ENCODE assay signal across 9 mouse cellular contexts in genomic region chr14:34401135-34401534, GRCm38 (mm10). TPM values are rescaled to one million over a fixed set of nuclear protein-coding genes. Genes with fewer than 3 reads are reported as not detected.
DNase-seq lines count a peak whose midpoint lies in the region; ATAC-seq and TF ChIP-seq lines count a peak whose summit lies in the region.
"Had no signal": no experiment of that assay in that cellular context is flagged by ENCODE, and none has a peak within 500 bp of the region (broad histone marks: within the 10 kb centered on the region; RNA-seq: fewer than 3 reads in every experiment).

No protein-coding gene starts in this region.

- no peak overlapping the region for H3K4me3 ChIP-seq in limb, embryonic 14.5 days (replicated peaks; ENCODE audit: low read length)

- peaks cover 36% of the 10 kb centered on the region for H3K36me3 ChIP-seq in limb, embryonic 14.5 days (ENCODE audit: control insufficient read depth, insufficient read depth, low read length)

- peak; percentile 83 for TF ChIP-seq CTCF in brain, embryonic 14.5 days (IDR thresholded peaks at IDR 0.05; ENCODE audit: borderline replicate concordance, extremely low read depth, insufficient read depth, insufficient read length)

- H3K27ac ChIP-seq in limb, embryonic 14.5 days (replicated peaks; ENCODE audit: low read depth, low read length) = no peak overlapping the region

- no peaks in the 10 kb centered on the region for H3K4me1 ChIP-seq in limb, embryonic 14.5 days (ENCODE audit: control insufficient read depth, insufficient read depth, low read length)

- H3K9ac ChIP-seq in limb, embryonic 14.5 days (ENCODE audit: low read depth, low read length, severe bottlenecking) = no peak overlapping the region

- WGBS in limb, embryonic 14.5 days = 58% methylated on average over 6 of the region's 6 CpGs

- H3K9me3 ChIP-seq in limb, embryonic 14.5 days (ENCODE audit: control insufficient read depth, low read length) = no peaks in the 10 kb centered on the region

- no peak for ATAC-seq in limb, embryonic 14.5 days (ENCODE audit: low FRiP score, low read depth)

- H3K4me2 ChIP-seq in limb, embryonic 14.5 days (replicated peaks; ENCODE audit: low read depth, low read length, severe bottlenecking) = no peak overlapping the region

- DNase-seq in urinary bladder, adult 18-20 months (ENCODE audit: low spot score in 2 of 2) = peak; percentile 67 to 78
- no peak for DNase-seq in urinary bladder, postnatal 10 days (ENCODE audit: low spot score)
- peak; percentile 62 for DNase-seq in brain, embryonic 14.5 days (ENCODE audit: low read depth)
- DNase-seq in fibroblast of lung, adult 2 months (ENCODE audit: low read depth) = peak; percentile 23
- DNase-seq in kidney, adult 8-10 months = peak; percentile 69 to 88
- DNase-seq in limb, embryonic 14.5 days (ENCODE audit: low spot score) = peak; percentile 28
- peak; percentile 65 for DNase-seq in ovary, postnatal 36 days (ENCODE audit: low spot score)
- peak; percentile 30 to 81 for DNase-seq in thymus, postnatal 10 days (ENCODE audit: low spot score in 2 of 2)

- H3K27me3 ChIP-seq in limb, embryonic 14.5 days (ENCODE audit: control insufficient read depth, insufficient read depth, low read length) = no peaks in the 10 kb centered on the region

- no peak for TF ChIP-seq POLR2A in brain, embryonic 14.5 days (IDR thresholded peaks at IDR 0.05; ENCODE audit: borderline replicate concordance, extremely low read depth, insufficient read depth, insufficient read length, poor library complexity, severe bottlenecking)
- no peak for TF ChIP-seq POLR2A in limb, embryonic 14.5 days (IDR thresholded peaks at IDR 0.05; ENCODE audit: borderline replicate concordance, extremely low read depth, insufficient read depth, insufficient read length)

RNA-seq across cellular contexts. Expression of gene Mmrn2, which starts 25.9 kb away (rescaled TPM):
- polyA plus RNA-seq in brain, embryonic 14.5 days (2012; rRNA removed) = 2.5 and 4.5 TPM in 2 replicates
- polyA plus RNA-seq in limb, embryonic 14.5 days (2012; rRNA removed) = 4.5 and 4.7 TPM in 2 replicates
- 6.9 and 7.7 TPM in 2 replicates for polyA plus RNA-seq in limb, embryonic 14.5 days (2014; fragmentation: Nextera tagmentation; extraction: Ambion mirVana)

RNA-seq across cellular contexts. Expression of gene Sncg, which starts 26.5 kb away (rescaled TPM):
- polyA plus RNA-seq in brain, embryonic 14.5 days (2012; rRNA removed) = 36.7 and 103 TPM in 2 replicates
- 2.1 and 3.8 TPM in 2 replicates for polyA plus RNA-seq in limb, embryonic 14.5 days (2012; rRNA removed)
- 3.0 and 3.6 TPM in 2 replicates for polyA plus RNA-seq in limb, embryonic 14.5 days (2014; fragmentation: Nextera tagmentation; extraction: Ambion mirVana)

RNA-seq across cellular contexts. Expression of gene Fam25c, which starts 45.9 kb away (rescaled TPM):
- 0.85 TPM in 1 of 2 replicates, not detected in the other for polyA plus RNA-seq in brain, embryonic 14.5 days (2012; rRNA removed)
- 7.1 and 23.5 TPM in 2 replicates for polyA plus RNA-seq in limb, embryonic 14.5 days (2012; rRNA removed)
- polyA plus RNA-seq in limb, embryonic 14.5 days (2014; fragmentation: Nextera tagmentation; extraction: Ambion mirVana) = 30.0 and 45.6 TPM in 2 replicates
- polyA plus RNA-seq: heart, embryonic 14.5 days had no signal
